Comparison of ENCODE assay signal across 21 mouse cellular contexts in the genomic region with DNA sequence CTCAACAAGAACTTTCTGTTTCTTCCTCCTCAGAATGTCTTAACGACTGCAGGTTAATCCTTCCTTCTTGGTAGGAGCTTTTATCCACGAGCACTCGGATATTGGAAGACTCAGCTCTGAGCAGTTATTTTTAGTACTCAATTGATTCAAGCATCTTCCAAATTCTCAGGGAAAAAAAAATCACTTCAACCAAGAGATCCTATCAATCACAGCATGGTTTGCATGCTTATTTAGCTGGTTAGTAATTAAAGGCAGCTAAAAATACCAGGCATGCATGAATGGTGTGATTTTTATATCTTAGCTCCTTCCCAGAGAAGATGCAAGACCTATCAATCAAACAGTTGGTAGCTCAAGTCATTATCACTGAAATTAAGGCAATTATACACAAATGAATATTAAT.
DNase-seq lines count a peak whose midpoint lies in the region; ATAC-seq lines count a peak whose summit lies in the region.
"Had no signal": no experiment of that assay in that cellular context is flagged by ENCODE, and none has a peak within 500 bp of the region (broad histone marks: within the 10 kb centered on the region; RNA-seq: fewer than 3 reads in every experiment).

No protein-coding gene starts in this region.

- 16% methylated on average over 3 of the region's 3 CpGs for WGBS in forebrain, embryonic 15.5 days
- 23% methylated on average over 3 of the region's 3 CpGs for WGBS in forebrain, embryonic 11.5 days

- H3K9me3 ChIP-seq in forebrain, embryonic 15.5 days, result no peaks in the 10 kb centered on the region
- no peaks in the 10 kb centered on the region for H3K9me3 ChIP-seq in forebrain, embryonic 11.5 days (ENCODE audit: control insufficient read depth, low read length)
- H3K9me3 ChIP-seq: embryonic facial prominence, embryonic 15.5 days; heart, embryonic 12.5 days had no signal

- H3K4me3 ChIP-seq in forebrain, embryonic 15.5 days, result no peak overlapping the region
- H3K4me3 ChIP-seq in forebrain, embryonic 11.5 days (ENCODE audit: low read depth, low read length), result no peak overlapping the region
- H3K4me3 ChIP-seq: embryonic facial prominence, embryonic 15.5 days; erythroblast, embryonic 14.5 days; heart, embryonic 12.5 days had no signal

- H3K27ac ChIP-seq in forebrain, embryonic 15.5 days (replicated peaks), result peak overlapping the region; percentile 72
- no peak overlapping the region for H3K27ac ChIP-seq in forebrain, embryonic 11.5 days (ENCODE audit: low read depth, low read length)
- H3K27ac ChIP-seq: embryonic facial prominence, embryonic 15.5 days had no signal

- no peaks in the 10 kb centered on the region for H3K36me3 ChIP-seq in forebrain, embryonic 15.5 days
- H3K36me3 ChIP-seq in forebrain, embryonic 11.5 days (ENCODE audit: control insufficient read depth, insufficient read depth, low read length), result no peaks in the 10 kb centered on the region
- H3K36me3 ChIP-seq: embryonic facial prominence, embryonic 15.5 days; heart, embryonic 12.5 days had no signal

- ATAC-seq in forebrain, embryonic 15.5 days (replicated peaks), result peak; percentile 51
- ATAC-seq in forebrain, embryonic 11.5 days (replicated peaks; ENCODE audit: low FRiP score), result no peak
- ATAC-seq: activated CD4-positive, CD25-positive, alpha-beta regulatory T cell, adult 4 months; hindbrain, embryonic 16.5 days; inflammation-experienced regulatory T-cells, adult 6 months; intestine, postnatal 0 days; Patski had no signal

- no peak for DNase-seq in forebrain, embryonic 11.5 days (ENCODE audit: low spot score)
- peak; percentile 48 for DNase-seq in brain, adult 2 months (ENCODE audit: low read depth, low spot score)
- peak; percentile 46 for DNase-seq in brain, embryonic 18.5 days (ENCODE audit: low read depth, low spot score)
- DNase-seq in telencephalon, adult 2 months (ENCODE audit: low read depth, low spot score), result peak; percentile 33
- DNase-seq in lung, postnatal 14 days, result no peak
- DNase-seq: adrenal gland, postnatal 14 days; cerebellum, adult 11 months; cerebellum, adult 8-10 months; cerebellum, postnatal 14 days; embryo, embryonic 11 days; gastrocnemius, postnatal 25 days had no signal

- H3K4me2 ChIP-seq in forebrain, embryonic 15.5 days (replicated peaks), result no peak overlapping the region
- H3K4me2 ChIP-seq in forebrain, embryonic 11.5 days (ENCODE audit: low read depth, low read length, severe bottlenecking), result no peak overlapping the region
- H3K4me2 ChIP-seq: embryonic facial prominence, embryonic 15.5 days; heart, embryonic 12.5 days had no signal

- peaks cover 23% of the 10 kb centered on the region for H3K4me1 ChIP-seq in forebrain, embryonic 15.5 days
- no peaks in the 10 kb centered on the region for H3K4me1 ChIP-seq in forebrain, embryonic 11.5 days (replicated peaks; ENCODE audit: control insufficient read depth, insufficient read depth, low read length)
- H3K4me1 ChIP-seq: embryonic facial prominence, embryonic 15.5 days; heart, embryonic 12.5 days had no signal

- no peak overlapping the region for H3K9ac ChIP-seq in forebrain, embryonic 15.5 days (replicated peaks)
- no peak overlapping the region for H3K9ac ChIP-seq in forebrain, embryonic 11.5 days (ENCODE audit: low read length)
- H3K9ac ChIP-seq: embryonic facial prominence, embryonic 15.5 days; heart, embryonic 12.5 days had no signal

- no peaks in the 10 kb centered on the region for H3K27me3 ChIP-seq in forebrain, embryonic 15.5 days
- H3K27me3 ChIP-seq in forebrain, embryonic 11.5 days (ENCODE audit: control insufficient read depth, insufficient read depth, low read length), result no peaks in the 10 kb centered on the region
- H3K27me3 ChIP-seq: CH12.LX; embryonic facial prominence, embryonic 15.5 days; heart, embryonic 12.5 days had no signal

Comparison
In these comparisons a context has a peak if more than half of its experiments do, and no peak if none do; other contexts are left out.
1. DNase-seq: peak in brain, adult 2 months (single experiment), brain, embryonic 18.5 days (single experiment) and telencephalon, adult 2 months (single experiment); none in forebrain, embryonic 11.5 days (single experiment) and lung, postnatal 14 days (single experiment).